Mouse (Mus musculus) layer of hippocampus, adult 6 months (tissue): ENCODE data around the gene Rorc. TPM values are rescaled to one million over a fixed set of nuclear protein-coding genes. Genes with fewer than 3 reads are reported as not detected.

Source experiments
- long read RNA-seq, 2 experiments: library from polyadenylated mRNA; unstranded; transcript quantifications; one replicate each; pipeline ENCODE4 v2.0.0; 2019 to 2020
- polyA plus RNA-seq: library from polyadenylated mRNA; unstranded; fragments of <200 nt; fragmentation: Nextera tagmentation; gene quantifications from 2 replicates; pipeline ENCODE4 v1.2.3, GENCODE M21; 2021

Rorc gene
- polyA plus RNA-seq, result 3.0 and 3.4 TPM in 2 replicates
- long read RNA-seq, experiment 1, partial matches to known transcripts, result 0 of 3 reads
- long read RNA-seq, experiment 1, other reads (novel, unspliced or antisense), result 0 of 3 reads
- long read RNA-seq, experiment 2, transcript Rorc-201 (11 exons, 2,136 nt), result major isoform, 15 of 20 reads
- long read RNA-seq, experiment 2, partial matches to known transcripts, result 1 of 20 reads
- long read RNA-seq, experiment 2, other reads (novel, unspliced or antisense), result 4 of 20 reads

GRCm38 (mm10) chr3:94372641-94373040 lies at the start of gene Rorc:
Gene Rorc, plus strand, starts transcription at chr3:94372794.

GRCm38 (mm10) chr3:94341959-94342422 lies 30.6 kb upstream of the Rorc start, which contains the start of gene Them5:
Gene Them5, plus strand, starts transcription at chr3:94342099.

GRCm38 (mm10) chr3:94362138-94362537 lies 10.5 kb upstream of the Rorc start, which contains the start of gene C2cd4d:
Gene C2cd4d, plus strand, starts transcription at chr3:94362438.

GRCm38 (mm10) chr3:94398217-94398616 lies 25.6 kb downstream of the Rorc start, which contains the start of gene Lingo4:
Gene Lingo4, plus strand, starts transcription at chr3:94398517.

GRCm38 (mm10) chr3:94413031-94413679 lies 40.6 kb downstream of the Rorc start, which contains the start of gene Tdrkh:
Gene Tdrkh, plus strand, starts transcription at chr3:94413273.

GRCm38 (mm10) chr3:94442951-94443596 lies 70.5 kb downstream of the Rorc start, which contains the start of gene Mrpl9:
Gene Mrpl9, plus strand, starts transcription at chr3:94443318.

GRCm38 (mm10) chr3:94443597-94443964 lies 71.0 kb downstream of the Rorc start, which contains the start of gene Oaz3:
Gene Oaz3, minus strand, starts transcription at chr3:94443915.

Other genes with a start within 250 kb of the Rorc start
- gene Gm10696, start 194.6 kb upstream of the Rorc start, polyA plus RNA-seq, result not detected in 2 replicates
- gene Gm5286, start 176.1 kb upstream of the Rorc start, polyA plus RNA-seq, result not detected in 2 replicates
- gene Gm4778, start 108.8 kb upstream of the Rorc start, polyA plus RNA-seq, result not detected in 2 replicates
- gene Them4, start 62.7 kb upstream of the Rorc start, polyA plus RNA-seq, result 28.1 and 31.6 TPM in 2 replicates
- 0.11 and 0.19 TPM in 2 replicates for gene Them5, start 30.7 kb upstream of the Rorc start, polyA plus RNA-seq
- 0.10 and 0.18 TPM in 2 replicates for gene C2cd4d, start 10.4 kb upstream of the Rorc start, polyA plus RNA-seq
- 0.33 and 0.48 TPM in 2 replicates for gene Lingo4, start 25.7 kb downstream of the Rorc start, polyA plus RNA-seq
- gene Tdrkh, start 40.5 kb downstream of the Rorc start, polyA plus RNA-seq, result 19.0 and 20.4 TPM in 2 replicates
- 52.0 and 53.6 TPM in 2 replicates for gene Mrpl9, start 70.5 kb downstream of the Rorc start, polyA plus RNA-seq
- 0.15 and 0.30 TPM in 2 replicates for gene Oaz3, start 71.1 kb downstream of the Rorc start, polyA plus RNA-seq
- 39.6 and 54.1 TPM in 2 replicates for gene Celf3, start 105.5 kb downstream of the Rorc start, polyA plus RNA-seq
- gene Riiad1, start 107.5 kb downstream of the Rorc start, polyA plus RNA-seq, result 19.6 and 24.8 TPM in 2 replicates
- 33.7 TPM in 2 replicates for gene Snx27, start 209.9 kb downstream of the Rorc start, polyA plus RNA-seq